ENCODE assay signal across 25 mouse cellular contexts in genomic region chr2:167702126-167702525, GRCm38 (mm10). TPM values are rescaled to one million over a fixed set of nuclear protein-coding genes. Genes with fewer than 3 reads are reported as not detected.
A peak's percentile ranks its signal among the peaks of the same experiment; 100 is the strongest.
DNase-seq lines count a peak whose midpoint lies in the region; ATAC-seq lines count a peak whose summit lies in the region.
"Had no signal": no experiment of that assay in that cellular context is flagged by ENCODE, and none has a peak within 500 bp of the region (broad histone marks: within the 10 kb centered on the region; RNA-seq: fewer than 3 reads in every experiment).

No protein-coding gene starts in this region.

- H3K36me3 ChIP-seq in liver, embryonic 15.5 days (replicated peaks) = no peaks in the 10 kb centered on the region
- no peaks in the 10 kb centered on the region for H3K36me3 ChIP-seq in liver, embryonic 12.5 days
- H3K36me3 ChIP-seq: embryonic facial prominence, embryonic 12.5 days; forebrain, embryonic 12.5 days; heart, embryonic 13.5 days; hindbrain, embryonic 12.5 days; midbrain, embryonic 13.5 days had no signal

- peak overlapping the region; percentile 27; the same call in 1 of the 2 replicates for H3K4me2 ChIP-seq in liver, embryonic 15.5 days
- no peak overlapping the region for H3K4me2 ChIP-seq in liver, embryonic 12.5 days
- H3K4me2 ChIP-seq: embryonic facial prominence, embryonic 12.5 days; forebrain, embryonic 12.5 days; heart, embryonic 13.5 days; hindbrain, embryonic 12.5 days; midbrain, embryonic 13.5 days had no signal

- no peaks in the 10 kb centered on the region for H3K27me3 ChIP-seq in liver, embryonic 15.5 days
- H3K27me3 ChIP-seq in liver, embryonic 12.5 days (replicated peaks) = peaks cover 8% of the 10 kb centered on the region
- H3K27me3 ChIP-seq: embryonic facial prominence, embryonic 12.5 days; forebrain, embryonic 12.5 days; heart, embryonic 13.5 days; hindbrain, embryonic 12.5 days; midbrain, embryonic 13.5 days had no signal

- 60% methylated on average over 6 of the region's 6 CpGs for whole genome bisulfite sequencing in liver, embryonic 15.5 days (ENCODE audit: insufficient replicate concordance)
- 67% methylated on average over 6 of the region's 6 CpGs for WGBS in liver, embryonic 12.5 days (ENCODE audit: insufficient replicate concordance)

- peak overlapping the region; percentile 61 for H3K27ac ChIP-seq in liver, embryonic 15.5 days (replicated peaks)
- no peak overlapping the region for H3K27ac ChIP-seq in liver, embryonic 12.5 days
- H3K27ac ChIP-seq: embryonic facial prominence, embryonic 12.5 days; forebrain, embryonic 12.5 days; heart, embryonic 13.5 days; hindbrain, embryonic 12.5 days; left cerebral cortex, adult 2 months; midbrain, embryonic 13.5 days had no signal

- peak; percentile 67 for DNase-seq in adrenal gland, adult 2 months
- no peak for DNase-seq in adrenal gland, adult 18-20 months (ENCODE audit: low spot score in 2 of 2)
- DNase-seq in NIH3T3 (ENCODE audit: low read depth) = peak; percentile 50
- peak; percentile 88 for DNase-seq in fat pad, adult 2 months (ENCODE audit: extremely low read depth, low read depth, low spot score)
- no peak for DNase-seq in cerebellum, adult 8-10 months
- DNase-seq: cerebellum, adult 18-20 months; cerebellum, postnatal 25 days; heart, adult 11 months; heart, postnatal 14 days; kidney, adult 18-20 months; layer of hippocampus, adult 9-11 months; lung, adult 2 months; lung, postnatal 14 days; right cerebral cortex, postnatal 14 days; spleen, adult 18-20 months had no signal

- ATAC-seq in liver, embryonic 15.5 days (ENCODE audit: insufficient read depth) = no peak
- ATAC-seq in liver, embryonic 12.5 days = no peak
- ATAC-seq: midbrain, embryonic 13.5 days had no signal

- H3K9ac ChIP-seq in liver, embryonic 15.5 days = no peak overlapping the region
- H3K9ac ChIP-seq in liver, embryonic 12.5 days = no peak overlapping the region
- H3K9ac ChIP-seq: embryonic facial prominence, embryonic 12.5 days; forebrain, embryonic 12.5 days; heart, embryonic 13.5 days; hindbrain, embryonic 12.5 days; midbrain, embryonic 13.5 days had no signal

- no peaks in the 10 kb centered on the region for H3K9me3 ChIP-seq in liver, embryonic 15.5 days (replicated peaks)
- no peaks in the 10 kb centered on the region for H3K9me3 ChIP-seq in liver, embryonic 12.5 days (replicated peaks)
- H3K9me3 ChIP-seq: embryonic facial prominence, embryonic 12.5 days; forebrain, embryonic 12.5 days; heart, embryonic 13.5 days; hindbrain, embryonic 12.5 days; midbrain, embryonic 13.5 days had no signal

- peaks cover 30% of the 10 kb centered on the region for H3K4me1 ChIP-seq in liver, embryonic 15.5 days (replicated peaks)
- peaks cover 19% of the 10 kb centered on the region for H3K4me1 ChIP-seq in liver, embryonic 12.5 days
- H3K4me1 ChIP-seq: forebrain, embryonic 12.5 days; hindbrain, embryonic 12.5 days; midbrain, embryonic 13.5 days had no signal

- no peak overlapping the region for H3K4me3 ChIP-seq in liver, embryonic 15.5 days (replicated peaks)
- no peak overlapping the region for H3K4me3 ChIP-seq in liver, embryonic 12.5 days
- H3K4me3 ChIP-seq: embryonic facial prominence, embryonic 12.5 days; forebrain, embryonic 12.5 days; heart, embryonic 13.5 days; hindbrain, embryonic 12.5 days; left cerebral cortex, adult 2 months; midbrain, embryonic 13.5 days had no signal

RNA-seq across cellular contexts. Expression of gene Tmem189, which starts 12.5 kb away (rescaled TPM):
- total RNA-seq in adrenal gland, adult 2 months (2021) = 10 to 100 TPM; 29.9 to 30.1 TPM
- 72.0 and 77.3 TPM in 2 replicates for polyA plus RNA-seq in adrenal gland, adult 2 months (2012; rRNA removed)
- 10 to 100 TPM; 21.4 to 26.6 TPM for total RNA-seq in adrenal gland, adult 18-20 months (2021)
- polyA plus RNA-seq in liver, embryonic 15.5 days (2015; fragmentation: Nextera tagmentation; extraction: Ambion mirVana) = 17.4 and 18.2 TPM in 2 replicates
- polyA plus RNA-seq in liver, embryonic 12.5 days (2016; fragmentation: Nextera tagmentation; extraction: Ambion mirVana) = 27.3 and 30.4 TPM in 2 replicates

RNA-seq across cellular contexts. Expression of gene Cebpb, which starts 13.4 kb away (rescaled TPM):
- 100 to 1,000 TPM; 366 to 466 TPM for total RNA-seq in adrenal gland, adult 2 months (2021)
- polyA plus RNA-seq in adrenal gland, adult 2 months (2012; rRNA removed) = 3,420 and 4,353 TPM in 2 replicates
- total RNA-seq in adrenal gland, adult 18-20 months (2021) = 100 to 1,000 TPM; 433 to 502 TPM
- polyA plus RNA-seq in liver, embryonic 15.5 days (2015; fragmentation: Nextera tagmentation; extraction: Ambion mirVana) = 13.0 and 14.0 TPM in 2 replicates
- polyA plus RNA-seq in liver, embryonic 12.5 days (2016; fragmentation: Nextera tagmentation; extraction: Ambion mirVana) = 21.8 and 23.4 TPM in 2 replicates

RNA-seq across cellular contexts. Expression of gene Gm20431, which starts 40.8 kb away (rescaled TPM):
- 10 to 100 TPM; 20.0 to 21.0 TPM for total RNA-seq in adrenal gland, adult 2 months (2021)
- 31.2 and 38.6 TPM in 2 replicates for polyA plus RNA-seq in adrenal gland, adult 2 months (2012; rRNA removed)
- total RNA-seq in adrenal gland, adult 18-20 months (2021) = 10 to 100 TPM; 11.6 to 15.2 TPM
- 0.63 TPM in 1 of 2 replicates, not detected in the other for polyA plus RNA-seq in liver, embryonic 15.5 days (2015; fragmentation: Nextera tagmentation; extraction: Ambion mirVana)
- 1.8 and 4.8 TPM in 2 replicates for polyA plus RNA-seq in liver, embryonic 12.5 days (2016; fragmentation: Nextera tagmentation; extraction: Ambion mirVana)
- polyA plus RNA-seq: large intestine, adult 2 months; neural tube, embryonic 11.5 days had no signal

Comparison
In these comparisons a context has a peak if more than half of its experiments do, and no peak if none do; other contexts are left out.
1. DNase-seq: peak in adrenal gland, adult 2 months (single experiment), NIH3T3 (single experiment) and fat pad, adult 2 months (single experiment); none in adrenal gland, adult 18-20 months (0 of 2) and cerebellum, adult 8-10 months (single experiment).
2. RNA of gene Cebpb, which starts 13.4 kb away (polyA plus RNA-seq): 3,420 to 4,353 TPM in adrenal gland, adult 2 months; 21.8 to 23.4 TPM in liver, embryonic 12.5 days and 13.0 to 14.0 TPM in liver, embryonic 15.5 days; every median in the first group is over 100 times any median in the second.